Mouse (Mus musculus): ENCODE measurements at regions not wholly inside any gene's neighbourhood (a gene's known extent, or its start where the extent isn't known, plus 50 kb on each side); places are given as distances from the start of the nearest gene placed in this dataset.
A peak's percentile ranks its signal among the peaks of the same experiment; 100 is the strongest.

- DNase-seq (ENCODE audit: low read depth, low spot score), result no peak
These were observed 110.2 kb downstream of the Rybp start for GRCm38 (mm10) chr6:100176914-100177560.

GRCm38 (mm10) chr6:100170711-100171348, 116.5 kb downstream of the Rybp start:
- DNase-seq (ENCODE audit: low read depth, low spot score), result no peak

- DNase-seq (ENCODE audit: low read depth, low spot score), result peak; percentile 53
These were observed 120.0 kb downstream of the Rybp start for GRCm38 (mm10) chr6:100167321-100167720.

- DNase-seq (ENCODE audit: low read depth, low spot score), result no peak
These were observed 121.5 kb downstream of the Rybp start for GRCm38 (mm10) chr6:100165746-100166145.

GRCm38 (mm10) chr6:100164162-100164561, 123.1 kb downstream of the Rybp start:
- DNase-seq (ENCODE audit: low read depth, low spot score), result no peak

GRCm38 (mm10) chr6:100163814-100164130, 123.5 kb downstream of the Rybp start:
- no peak for DNase-seq (ENCODE audit: low read depth, low spot score)

- peak; percentile 81 for DNase-seq (ENCODE audit: low read depth, low spot score)
These were observed 124.1 kb downstream of the Rybp start for GRCm38 (mm10) chr6:100162961-100163813.

- no peak for DNase-seq (ENCODE audit: low read depth, low spot score)
These were observed 126.6 kb downstream of the Rybp start for GRCm38 (mm10) chr6:100160670-100161069.

- DNase-seq (ENCODE audit: low read depth, low spot score), result no peak
These were observed 127.5 kb downstream of the Rybp start for GRCm38 (mm10) chr6:100159817-100160216.

GRCm38 (mm10) chr6:100159246-100159645, 128.0 kb downstream of the Rybp start:
- DNase-seq (ENCODE audit: low read depth, low spot score), result no peak

- DNase-seq (ENCODE audit: low read depth, low spot score), result no peak
These were observed 130.0 kb downstream of the Rybp start for GRCm38 (mm10) chr6:100157288-100157687.

- DNase-seq (ENCODE audit: low read depth, low spot score), result no peak
These were observed 131.1 kb downstream of the Rybp start for GRCm38 (mm10) chr6:100156163-100156562.

- no peak for DNase-seq (ENCODE audit: low read depth, low spot score)
These were observed 131.6 kb downstream of the Rybp start for GRCm38 (mm10) chr6:100155676-100156075.

GRCm38 (mm10) chr6:100151447-100151846, 135.8 kb downstream of the Rybp start:
- DNase-seq (ENCODE audit: low read depth, low spot score), result no peak

GRCm38 (mm10) chr6:100150703-100151208, 136.5 kb downstream of the Rybp start:
- no peak for DNase-seq (ENCODE audit: low read depth, low spot score)

GRCm38 (mm10) chr6:100149458-100149852, 137.8 kb downstream of the Rybp start:
- peak; percentile 32 for DNase-seq (ENCODE audit: low read depth, low spot score)

- DNase-seq (ENCODE audit: low read depth, low spot score), result no peak
These were observed 138.4 kb downstream of the Rybp start for GRCm38 (mm10) chr6:100148751-100149457.

- no peak for DNase-seq (ENCODE audit: low read depth, low spot score)
These were observed 140.8 kb downstream of the Rybp start for GRCm38 (mm10) chr6:100146360-100146935.

GRCm38 (mm10) chr6:100145869-100146268, 141.4 kb downstream of the Rybp start:
- no peak for DNase-seq (ENCODE audit: low read depth, low spot score)

GRCm38 (mm10) chr6:100144544-100145287, 142.6 kb downstream of the Rybp start:
- DNase-seq (ENCODE audit: low read depth, low spot score), result no peak
